Mouse (Mus musculus) liver, embryonic 13.5 days (tissue): Measurements from ENCODE around the gene Dock6. TPM values are rescaled to one million over a fixed set of nuclear protein-coding genes. Genes with fewer than 3 reads are reported as not detected.
A peak's percentile ranks its signal among the peaks of the same experiment; 100 is the strongest.

Source experiments
- ATAC-seq: fragments of 200-750 bp; cut with Nextera tagmentation; 2 replicates; pipeline ENCODE4 v1.8.0; 2017; ENCODE audit warnings: low read depth, mild to moderate bottlenecking, moderate number of reproducible peaks, moderate library complexity
- DNase-seq: peaks from one replicate; pipeline ENCODE4 v3.0.0; 2022
- H3K27ac ChIP-seq: fragments of 300-500 bp; sonication (generic); 2 replicates; pipeline ENCODE4 v1.5.1; 2015; ENCODE audit warnings: moderate library complexity, mild to moderate bottlenecking, inconsistent platforms
- H3K27me3 ChIP-seq: fragments of 300-500 bp; sonication (generic); 2 replicates; pipeline ENCODE4 v1.6.1; 2015; ENCODE audit warnings: mild to moderate bottlenecking, inconsistent platforms
- H3K36me3 ChIP-seq: fragments of 300-500 bp; sonication (generic); 2 replicates; pipeline ENCODE4 v1.6.1; 2015; ENCODE audit warnings: mild to moderate bottlenecking, inconsistent platforms
- H3K4me1 ChIP-seq: fragments of 300-500 bp; sonication (generic); replicated peaks from 2 replicates; pipeline ENCODE4 v1.6.1; 2015; ENCODE audit warnings: inconsistent platforms
- H3K4me2 ChIP-seq: fragments of 300-500 bp; sonication (generic); 2 replicates; pipeline ENCODE4 v1.6.1; 2015; ENCODE audit warnings: inconsistent platforms, mild to moderate bottlenecking, moderate library complexity
- H3K4me3 ChIP-seq: fragments of 300-500 bp; sonication (generic); replicated peaks from 2 replicates; pipeline ENCODE4 v1.5.1; 2015; ENCODE audit warnings: mild to moderate bottlenecking, inconsistent platforms
- H3K9ac ChIP-seq: fragments of 300-500 bp; sonication (generic); 2 replicates; pipeline ENCODE4 v1.6.1; 2015; ENCODE audit warnings: mild to moderate bottlenecking, inconsistent platforms
- H3K9me3 ChIP-seq: fragments of 300-500 bp; sonication (generic); replicated peaks from 2 replicates; pipeline ENCODE4 v1.6.1; 2016; ENCODE audit warnings: inconsistent platforms
- WGBS: fragments of 180-500 bp; shearing (Covaris S2); methylation state at CpG from one replicate; pipeline ENCODE4 v1.1.7; 2015; ENCODE audit not compliant: insufficient replicate concordance; 5-methylcytosine and 5-hydroxymethylcytosine counted together
- polyA plus RNA-seq: library from polyadenylated mRNA; unstranded; fragments of >200 nt; fragmentation: Nextera tagmentation; extraction: Ambion mirVana; gene quantifications from 2 replicates; pipeline ENCODE4 v1.2.1, GENCODE M21; 2015

Gene Dock6
- polyA plus RNA-seq, 1 experiment from 2014 or later, result 4.1 TPM

GRCm38 (mm10) chr9:21830461-21830850, 22.0 kb downstream of the Dock6 start:
- no peak for DNase-seq
- ATAC-seq, result no peak
- Histone ChIP-seq H3K9me3 (no peaks in the 10 kb centered on the region), H3K4me3 (no peak overlapping the region), H3K27ac (peak overlapping the region; percentile 11; the same call in 1 of the 2 replicates), H3K27me3 (no peaks in the 10 kb centered on the region), H3K9ac (no peak overlapping the region), H3K4me1 (peaks cover 13% of the 10 kb centered on the region; the same call in 1 of the 2 replicates), H3K36me3 (no peaks in the 10 kb centered on the region), H3K4me2 (no peak overlapping the region)
- WGBS, result 65% methylated on average over 5 of the region's 5 CpGs

- H3K27me3 ChIP-seq, result no peaks in the 10 kb centered on the region
- no peak overlapping the region for H3K4me2 ChIP-seq
- H3K4me1 ChIP-seq, result peaks cover 11% of the 10 kb centered on the region; the same call in 1 of the 2 replicates
- 77% methylated on average over 14 of the region's 14 CpGs for WGBS
- ATAC-seq, result 0 out of 2 replicates have a peak, but pooled peaks have one; percentile 13
- no peak overlapping the region for H3K9ac ChIP-seq
- no peak overlapping the region for H3K4me3 ChIP-seq
- no peak for DNase-seq
- H3K36me3 ChIP-seq, result no peaks in the 10 kb centered on the region
- H3K27ac ChIP-seq, result no peak overlapping the region
- no peaks in the 10 kb centered on the region for H3K9me3 ChIP-seq
These were observed 22.5 kb downstream of the Dock6 start for GRCm38 (mm10) chr9:21829834-21830460.

- DNase-seq (no peak), ATAC-seq (no peak)
- no peaks in the 10 kb centered on the region for H3K9me3 ChIP-seq
- no peak overlapping the region for H3K4me2 ChIP-seq
- no peak overlapping the region for H3K4me3 ChIP-seq
- no peaks in the 10 kb centered on the region for H3K27me3 ChIP-seq
- no peak overlapping the region for H3K9ac ChIP-seq
- 68% methylated on average over 10 of the region's 10 CpGs for WGBS
- no peaks in the 10 kb centered on the region for H3K36me3 ChIP-seq
- H3K4me1 ChIP-seq, result peaks cover 7% of the 10 kb centered on the region
- no peak overlapping the region for H3K27ac ChIP-seq
These were observed 28.1 kb downstream of the Dock6 start for GRCm38 (mm10) chr9:21824366-21824765.

GRCm38 (mm10) chr9:21823957-21824356, 28.5 kb downstream of the Dock6 start:
- 51% methylated on average over 4 of the region's 4 CpGs for WGBS

GRCm38 (mm10) chr9:21822686-21823085, 29.7 kb downstream of the Dock6 start:
- Histone ChIP-seq H3K4me1 (peaks cover 8% of the 10 kb centered on the region), H3K27me3 (no peaks in the 10 kb centered on the region), H3K4me2 (no peak overlapping the region), H3K36me3 (no peaks in the 10 kb centered on the region), H3K9me3 (no peaks in the 10 kb centered on the region), H3K27ac (no peak overlapping the region), H3K4me3 (no peak overlapping the region), H3K9ac (no peak overlapping the region)
- no peak for ATAC-seq
- DNase-seq, result no peak
- WGBS, result 63% methylated on average over 6 of the region's 6 CpGs

More at GRCm38 (mm10) chr9:21823957-21824356, 28.5 kb downstream of the Dock6 start:
- Histone ChIP-seq H3K4me2 (no peak overlapping the region), H3K9ac (no peak overlapping the region), H3K27me3 (no peaks in the 10 kb centered on the region), H3K36me3 (no peaks in the 10 kb centered on the region), H3K4me1 (peaks cover 7% of the 10 kb centered on the region), H3K27ac (no peak overlapping the region), H3K9me3 (no peaks in the 10 kb centered on the region), H3K4me3 (no peak overlapping the region)
- DNase-seq (no peak), ATAC-seq (no peak)

- Histone ChIP-seq H3K9ac (no peak overlapping the region; the same call in 1 of the 2 replicates), H3K4me1 (peaks cover 18% of the 10 kb centered on the region), H3K9me3 (no peaks in the 10 kb centered on the region), H3K36me3 (no peaks in the 10 kb centered on the region), H3K27ac (no peak overlapping the region), H3K4me2 (no peak overlapping the region), H3K4me3 (no peak overlapping the region), H3K27me3 (no peaks in the 10 kb centered on the region)
- 68% methylated on average over 12 of the region's 12 CpGs for WGBS
- no peak for ATAC-seq
- DNase-seq, result no peak
These were observed 32.3 kb downstream of the Dock6 start for GRCm38 (mm10) chr9:21820183-21820582.

GRCm38 (mm10) chr9:21819181-21819729, 33.2 kb downstream of the Dock6 start:
- no peak for DNase-seq
- Histone ChIP-seq H3K9me3 (no peaks in the 10 kb centered on the region), H3K9ac (no peak overlapping the region), H3K36me3 (0 out of 2 replicates have a peak, but pooled peaks cover 2% of the 10 kb centered on the region), H3K4me1 (peaks cover 18% of the 10 kb centered on the region), H3K27ac (no peak overlapping the region), H3K4me3 (no peak overlapping the region), H3K4me2 (no peak overlapping the region), H3K27me3 (no peaks in the 10 kb centered on the region)
- ATAC-seq, result no peak
- 71% methylated on average over 2 of the region's 2 CpGs for WGBS

GRCm38 (mm10) chr9:21818561-21818960, 33.9 kb downstream of the Dock6 start:
- H3K4me1 ChIP-seq, result peaks cover 18% of the 10 kb centered on the region
- H3K9me3 ChIP-seq, result no peaks in the 10 kb centered on the region
- 74% methylated on average over 6 of the region's 6 CpGs for WGBS
- no peak overlapping the region for H3K4me3 ChIP-seq
- DNase-seq (no peak), ATAC-seq (no peak)
- H3K27ac ChIP-seq, result no peak overlapping the region
- H3K36me3 ChIP-seq, result 0 out of 2 replicates have a peak, but pooled peaks cover 4% of the 10 kb centered on the region
- H3K4me2 ChIP-seq, result no peak overlapping the region
- no peaks in the 10 kb centered on the region for H3K27me3 ChIP-seq
- H3K9ac ChIP-seq, result no peak overlapping the region

- H3K27me3 ChIP-seq, result no peaks in the 10 kb centered on the region
- H3K9me3 ChIP-seq, result no peaks in the 10 kb centered on the region
- H3K9ac ChIP-seq, result no peak overlapping the region
- H3K4me3 ChIP-seq, result no peak overlapping the region
- no peak overlapping the region for H3K4me2 ChIP-seq
- no peak for ATAC-seq
- 51% methylated on average over 4 of the region's 4 CpGs for WGBS
- H3K36me3 ChIP-seq, result 0 out of 2 replicates have a peak, but pooled peaks cover 4% of the 10 kb centered on the region
- H3K27ac ChIP-seq, result no peak overlapping the region
- no peak for DNase-seq
- peaks cover 18% of the 10 kb centered on the region for H3K4me1 ChIP-seq
These were observed 34.3 kb downstream of the Dock6 start for GRCm38 (mm10) chr9:21818125-21818524.

- no peak overlapping the region for H3K27ac ChIP-seq
- DNase-seq (no peak), ATAC-seq (peak; percentile 50; the same call in 1 of the 2 replicates)
- no peaks in the 10 kb centered on the region for H3K9me3 ChIP-seq
- H3K36me3 ChIP-seq, result 0 out of 2 replicates have a peak, but pooled peaks cover 4% of the 10 kb centered on the region
- H3K4me3 ChIP-seq, result no peak overlapping the region
- H3K4me1 ChIP-seq, result peaks cover 18% of the 10 kb centered on the region
- H3K9ac ChIP-seq, result no peak overlapping the region
- H3K4me2 ChIP-seq, result no peak overlapping the region
- no peaks in the 10 kb centered on the region for H3K27me3 ChIP-seq
- WGBS, result 45% methylated on average over 9 of the region's 9 CpGs
These were observed 35.6 kb downstream of the Dock6 start for GRCm38 (mm10) chr9:21816716-21817305.

GRCm38 (mm10) chr9:21811170-21811569, 41.3 kb downstream of the Dock6 start:
- no peak overlapping the region for H3K9ac ChIP-seq
- no peak overlapping the region for H3K27ac ChIP-seq
- 55% methylated on average over 5 of the region's 5 CpGs for WGBS
- H3K4me2 ChIP-seq, result no peak overlapping the region
- DNase-seq (no peak), ATAC-seq (no peak)
- peaks cover 14% of the 10 kb centered on the region for H3K4me1 ChIP-seq
- no peaks in the 10 kb centered on the region for H3K27me3 ChIP-seq
- H3K9me3 ChIP-seq, result no peaks in the 10 kb centered on the region
- no peak overlapping the region for H3K4me3 ChIP-seq
- 0 out of 2 replicates have a peak, but pooled peaks cover 4% of the 10 kb centered on the region for H3K36me3 ChIP-seq
